Mouse (Mus musculus) neutrophil, adult 5-6 weeks (primary cell): ENCODE data around the gene Dicer1. TPM values are rescaled to one million over a fixed set of nuclear protein-coding genes. Genes with fewer than 3 reads are reported as not detected.
"Not testable (repeated sequence)": the region's sequence is repeated elsewhere in the genome, so short reads cannot be mapped to it uniquely, and the experiment has no call there.

Experiments
- ATAC-seq: fragments of 151-379, 151-347 bp; 2 replicates; pipeline ENCODE4 v1.8.0; 2017; ENCODE audit warnings: mild to moderate bottlenecking, moderate TSS enrichment; ENCODE audit not compliant: insufficient number of reproducible peaks, poor library complexity, low FRiP score, severe bottlenecking; ENCODE audit errors: extremely low read depth
- total RNA-seq: library from RNA; stranded (forward); fragments of 200-1000 nt; gene quantifications from 2 replicates; pipeline ENCODE4 v1.2.3, GENCODE M21; 2017

The Dicer1 gene
- total RNA-seq, 1 experiment from 2014 or later, result 56.3 TPM

- no peak for ATAC-seq
Measured at GRCm38 (mm10) chr12:104743687-104744086, 8.1 kb downstream of the Dicer1 start.

- ATAC-seq, result peak; percentile 91
Measured at GRCm38 (mm10) chr12:104742247-104742646, 9.5 kb downstream of the Dicer1 start.

GRCm38 (mm10) chr12:104740841-104741787, 10.6 kb downstream of the Dicer1 start:
- no peak for ATAC-seq

GRCm38 (mm10) chr12:104738931-104739330, 12.8 kb downstream of the Dicer1 start:
- ATAC-seq, result no peak

- no peak for ATAC-seq
Measured at GRCm38 (mm10) chr12:104738446-104738845, 13.3 kb downstream of the Dicer1 start.

GRCm38 (mm10) chr12:104737666-104738065, 14.1 kb downstream of the Dicer1 start:
- ATAC-seq, result no peak

GRCm38 (mm10) chr12:104735993-104736395, 15.8 kb downstream of the Dicer1 start:
- no peak for ATAC-seq

- no peak for ATAC-seq
Measured at GRCm38 (mm10) chr12:104733165-104733564, 18.6 kb downstream of the Dicer1 start.

GRCm38 (mm10) chr12:104731782-104732181, 20.0 kb downstream of the Dicer1 start:
- no peak for ATAC-seq

- ATAC-seq, result not testable (repeated sequence)
Measured at GRCm38 (mm10) chr12:104726436-104726835, 25.3 kb downstream of the Dicer1 start.

GRCm38 (mm10) chr12:104722056-104722455, 29.7 kb downstream of the Dicer1 start:
- no peak for ATAC-seq

- no peak for ATAC-seq
Measured at GRCm38 (mm10) chr12:104721011-104721410, 30.7 kb downstream of the Dicer1 start.

- no peak for ATAC-seq
Measured at GRCm38 (mm10) chr12:104718956-104719355, 32.8 kb downstream of the Dicer1 start.

- no peak for ATAC-seq
Measured at GRCm38 (mm10) chr12:104716409-104716808, 35.3 kb downstream of the Dicer1 start.

- ATAC-seq, result no peak
Measured at GRCm38 (mm10) chr12:104715453-104715852, 36.3 kb downstream of the Dicer1 start.

GRCm38 (mm10) chr12:104700266-104700665, 51.5 kb downstream of the Dicer1 start:
- no peak for ATAC-seq

- no peak for ATAC-seq
Measured at GRCm38 (mm10) chr12:104699753-104700152, 52.0 kb downstream of the Dicer1 start.

GRCm38 (mm10) chr12:104695514-104695913, 56.2 kb downstream of the Dicer1 start:
- ATAC-seq, result no peak

GRCm38 (mm10) chr12:104692864-104693263, 58.9 kb downstream of the Dicer1 start:
- no peak for ATAC-seq

- no peak for ATAC-seq
Measured at GRCm38 (mm10) chr12:104690412-104690811, 61.3 kb downstream of the Dicer1 start.
